Mouse (Mus musculus): ENCODE measurements around the gene Aldh1a1.
"Not testable (repeated sequence)": the region's sequence is repeated elsewhere in the genome, so short reads cannot be mapped to it uniquely, and the experiment has no call there.

Gene Aldh1a1

GRCm38 (mm10) chr19:20492491-20492890 is at the start of gene Aldh1a1:
Gene Aldh1a1, plus strand, starts transcription at chr19:20492715.
- DNase-seq (ENCODE audit: low spot score in 2 of 2) = no peak

- no peak for DNase-seq (ENCODE audit: low spot score in 2 of 2)
Measured at GRCm38 (mm10) chr19:20447807-20448206, 44.7 kb upstream of the Aldh1a1 start.

- DNase-seq (ENCODE audit: low spot score in 2 of 2) = no peak
Measured at GRCm38 (mm10) chr19:20449546-20449945, 43.0 kb upstream of the Aldh1a1 start.

GRCm38 (mm10) chr19:20451045-20451444 is 41.5 kb upstream of the Aldh1a1 start:
- DNase-seq (ENCODE audit: low spot score in 2 of 2) = no peak

GRCm38 (mm10) chr19:20484497-20484896 is 8.0 kb upstream of the Aldh1a1 start:
- DNase-seq (ENCODE audit: low spot score in 2 of 2) = no peak

GRCm38 (mm10) chr19:20491950-20492349 is 565 bp upstream of the Aldh1a1 start:
- no peak for DNase-seq (ENCODE audit: low spot score in 2 of 2)

GRCm38 (mm10) chr19:20496476-20496875 is 4.0 kb downstream of the Aldh1a1 start:
- no peak for DNase-seq (ENCODE audit: low spot score in 2 of 2)

- DNase-seq (ENCODE audit: low spot score in 2 of 2) = no peak
Measured at GRCm38 (mm10) chr19:20505359-20505758, 12.8 kb downstream of the Aldh1a1 start.

- DNase-seq (ENCODE audit: low spot score in 2 of 2) = no peak
Measured at GRCm38 (mm10) chr19:20506936-20507615, 14.6 kb downstream of the Aldh1a1 start.

GRCm38 (mm10) chr19:20508609-20509008 is 16.1 kb downstream of the Aldh1a1 start:
- DNase-seq (ENCODE audit: low spot score in 2 of 2) = no peak

- DNase-seq (ENCODE audit: low spot score in 2 of 2) = no peak
Measured at GRCm38 (mm10) chr19:20511971-20512370, 19.5 kb downstream of the Aldh1a1 start.

- no peak for DNase-seq (ENCODE audit: low spot score in 2 of 2)
Measured at GRCm38 (mm10) chr19:20513181-20513580, 20.7 kb downstream of the Aldh1a1 start.

GRCm38 (mm10) chr19:20513688-20514361 is 21.3 kb downstream of the Aldh1a1 start:
- DNase-seq (ENCODE audit: low spot score in 2 of 2) = no peak

- no peak for DNase-seq (ENCODE audit: low spot score in 2 of 2)
Measured at GRCm38 (mm10) chr19:20516481-20516880, 24.0 kb downstream of the Aldh1a1 start.

GRCm38 (mm10) chr19:20529156-20529555 is 36.6 kb downstream of the Aldh1a1 start:
- DNase-seq (ENCODE audit: low spot score in 2 of 2) = not testable (repeated sequence)

GRCm38 (mm10) chr19:20529921-20530696 is 37.6 kb downstream of the Aldh1a1 start:
- DNase-seq (ENCODE audit: low spot score in 2 of 2) = no peak

- no peak for DNase-seq (ENCODE audit: low spot score in 2 of 2)
Measured at GRCm38 (mm10) chr19:20536538-20536937, 44.0 kb downstream of the Aldh1a1 start.

- no peak for DNase-seq (ENCODE audit: low spot score in 2 of 2)
Measured at GRCm38 (mm10) chr19:20541044-20541443, 48.5 kb downstream of the Aldh1a1 start.

GRCm38 (mm10) chr19:20541924-20542323 is 49.4 kb downstream of the Aldh1a1 start:
- no peak for DNase-seq (ENCODE audit: low spot score in 2 of 2)

- DNase-seq (ENCODE audit: low spot score in 2 of 2) = no peak
Measured at GRCm38 (mm10) chr19:20543816-20544215, 51.3 kb downstream of the Aldh1a1 start.

- DNase-seq (ENCODE audit: low spot score in 2 of 2) = no peak
Measured at GRCm38 (mm10) chr19:20544941-20545340, 52.4 kb downstream of the Aldh1a1 start.

- DNase-seq (ENCODE audit: low spot score in 2 of 2) = no peak
Measured at GRCm38 (mm10) chr19:20547025-20547424, 54.5 kb downstream of the Aldh1a1 start.

GRCm38 (mm10) chr19:20549409-20549808 is 56.9 kb downstream of the Aldh1a1 start:
- DNase-seq (ENCODE audit: low spot score in 2 of 2) = no peak

Measured in thymus, postnatal 10 days (tissue).